Comparison of ENCODE assay signal across 28 mouse cellular contexts in the genomic region with DNA sequence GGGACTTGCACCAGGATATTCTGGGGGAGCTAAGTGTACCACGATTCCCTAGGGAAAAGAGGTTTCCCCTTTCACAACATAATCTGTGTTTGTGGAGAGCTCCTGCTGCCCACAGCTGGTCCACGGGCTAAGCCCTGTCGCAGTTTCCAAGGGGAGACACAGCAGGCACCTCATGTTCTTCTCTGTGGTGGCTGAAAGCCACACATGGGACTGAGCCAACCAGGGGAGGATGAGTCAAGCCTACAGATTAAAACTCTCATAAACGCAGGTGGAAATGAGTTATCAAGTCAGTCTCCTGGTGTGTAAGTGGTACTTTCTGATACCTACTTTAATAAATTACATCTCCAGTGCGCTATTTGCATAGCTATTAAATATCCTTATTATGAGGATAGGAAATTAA. TPM values are rescaled to one million over a fixed set of nuclear protein-coding genes. Genes with fewer than 3 reads are reported as not detected.
DNase-seq lines count a peak whose midpoint lies in the region; ATAC-seq and TF ChIP-seq lines count a peak whose summit lies in the region.
"Had no signal": no experiment of that assay in that cellular context is flagged by ENCODE, and none has a peak within 500 bp of the region (broad histone marks: within the 10 kb centered on the region; RNA-seq: fewer than 3 reads in every experiment).

No protein-coding gene starts in this region.

- DNase-seq in forebrain, embryonic 14.5 days (ENCODE audit: low spot score): peak; percentile 13
- DNase-seq in forebrain, embryonic 11.5 days (ENCODE audit: low spot score): no peak
- peak; percentile 35 to 43 for DNase-seq in heart, adult 2 months
- DNase-seq in 3T3-L1 (ENCODE audit: low read depth, low spot score): peak; percentile 43
- peak; percentile 27 to 51 for DNase-seq in heart, adult 9 months (ENCODE audit: low spot score in 2 of 2)
- DNase-seq in frontal cortex, postnatal 36 days (ENCODE audit: low spot score in 2 of 2): no peak
- DNase-seq in adrenal gland, postnatal 10 days: no peak
- DNase-seq: adrenal gland, postnatal 36 days; cerebellum, adult 18-20 months; kidney, adult 11 months; right cerebral cortex, postnatal 25 days had no signal

- no peaks in the 10 kb centered on the region for H3K9me3 ChIP-seq in forebrain, embryonic 14.5 days (replicated peaks; ENCODE audit: control insufficient read depth, low read length)
- no peaks in the 10 kb centered on the region for H3K9me3 ChIP-seq in forebrain, embryonic 11.5 days (ENCODE audit: control insufficient read depth, low read length)
- H3K9me3 ChIP-seq in heart, embryonic 11.5 days (replicated peaks; ENCODE audit: control insufficient read depth, low read length): no peaks in the 10 kb centered on the region
- H3K9me3 ChIP-seq: hindbrain, embryonic 15.5 days; liver, embryonic 15.5 days; midbrain, embryonic 13.5 days had no signal

- no peak overlapping the region for H3K4me2 ChIP-seq in forebrain, embryonic 14.5 days (ENCODE audit: low read length)
- no peak overlapping the region for H3K4me2 ChIP-seq in forebrain, embryonic 11.5 days (ENCODE audit: low read depth, low read length, severe bottlenecking)
- H3K4me2 ChIP-seq in heart, embryonic 11.5 days: no peak overlapping the region
- H3K4me2 ChIP-seq: hindbrain, embryonic 15.5 days; liver, embryonic 15.5 days; midbrain, embryonic 13.5 days had no signal

- H3K79me2 ChIP-seq in heart, adult 2 months (replicated peaks; ENCODE audit: control insufficient read depth, insufficient read depth, low read length): no peaks in the 10 kb centered on the region

- intact Hi-C loops in heart, adult 2 months (cut with DNase I): no loop called here

- H3K36me3 ChIP-seq in forebrain, embryonic 14.5 days (ENCODE audit: control insufficient read depth, insufficient read depth, low read length): no peaks in the 10 kb centered on the region
- no peaks in the 10 kb centered on the region for H3K36me3 ChIP-seq in forebrain, embryonic 11.5 days (ENCODE audit: control insufficient read depth, insufficient read depth, low read length)
- no peaks in the 10 kb centered on the region for H3K36me3 ChIP-seq in heart, adult 2 months (ENCODE audit: control insufficient read depth, insufficient read depth, low read length)
- H3K36me3 ChIP-seq in heart, embryonic 11.5 days (ENCODE audit: control insufficient read depth, insufficient read depth, low read length): no peaks in the 10 kb centered on the region
- H3K36me3 ChIP-seq: hindbrain, embryonic 15.5 days; liver, embryonic 15.5 days; midbrain, embryonic 13.5 days had no signal

- ATAC-seq in forebrain, embryonic 14.5 days: no peak
- ATAC-seq in forebrain, embryonic 11.5 days (replicated peaks; ENCODE audit: low FRiP score): no peak
- ATAC-seq in heart, embryonic 11.5 days (replicated peaks; ENCODE audit: insufficient number of reproducible peaks, low FRiP score, low TSS enrichment): no peak
- ATAC-seq: forebrain, embryonic 16.5 days; midbrain, embryonic 13.5 days had no signal

- TF ChIP-seq CTCF in heart, adult 2 months (IDR thresholded peaks at IDR 0.05): no peak

- no peaks in the 10 kb centered on the region for H3K27me3 ChIP-seq in forebrain, embryonic 14.5 days (replicated peaks; ENCODE audit: control insufficient read depth, insufficient read depth, low read length)
- no peaks in the 10 kb centered on the region for H3K27me3 ChIP-seq in forebrain, embryonic 11.5 days (ENCODE audit: control insufficient read depth, insufficient read depth, low read length)
- no peaks in the 10 kb centered on the region for H3K27me3 ChIP-seq in heart, adult 2 months (ENCODE audit: control insufficient read depth, insufficient read depth, low read length)
- no peaks in the 10 kb centered on the region for H3K27me3 ChIP-seq in heart, embryonic 11.5 days (ENCODE audit: control insufficient read depth, insufficient read depth, low read length)
- H3K27me3 ChIP-seq: CH12.LX; hindbrain, embryonic 15.5 days; liver, embryonic 15.5 days; midbrain, embryonic 13.5 days had no signal

- no peak for TF ChIP-seq POLR2A in heart, adult 2 months (IDR thresholded peaks at IDR 0.05; ENCODE audit: insufficient read depth, low read depth, low read length)

- WGBS in forebrain, embryonic 14.5 days: 70% methylated on average over 5 of the region's 5 CpGs
- WGBS in forebrain, embryonic 11.5 days: 75% methylated on average over 5 of the region's 5 CpGs
- WGBS in heart, adult 2 months: 41% methylated on average over 5 of the region's 5 CpGs
- 47% methylated on average over 5 of the region's 5 CpGs for WGBS in heart, embryonic 11.5 days (ENCODE audit: insufficient replicate concordance)

- no peak overlapping the region for H3K4me3 ChIP-seq in forebrain, embryonic 14.5 days (ENCODE audit: low read depth, low read length)
- no peak overlapping the region for H3K4me3 ChIP-seq in forebrain, embryonic 11.5 days (ENCODE audit: low read depth, low read length)
- no peak overlapping the region for H3K4me3 ChIP-seq in heart, adult 2 months
- H3K4me3 ChIP-seq in heart, embryonic 11.5 days (ENCODE audit: low read depth, low read length): no peak overlapping the region
- H3K4me3 ChIP-seq: erythroblast, embryonic 14.5 days; hindbrain, embryonic 15.5 days; liver, embryonic 15.5 days; midbrain, embryonic 13.5 days had no signal

- TF ChIP-seq EP300 in heart, adult 2 months (IDR thresholded peaks at IDR 0.05; ENCODE audit: insufficient read depth, low read depth, low read length): no peak

- H3K9ac ChIP-seq in forebrain, embryonic 14.5 days (ENCODE audit: low read length): no peak overlapping the region
- H3K9ac ChIP-seq in forebrain, embryonic 11.5 days (ENCODE audit: low read length): no peak overlapping the region
- no peak overlapping the region for H3K9ac ChIP-seq in heart, adult 2 months (ENCODE audit: low read depth, low read length)
- no peak overlapping the region for H3K9ac ChIP-seq in heart, embryonic 11.5 days (ENCODE audit: low read depth, low read length)
- H3K9ac ChIP-seq: hindbrain, embryonic 15.5 days; liver, embryonic 15.5 days; midbrain, embryonic 13.5 days had no signal

- no peaks in the 10 kb centered on the region for H3K4me1 ChIP-seq in forebrain, embryonic 14.5 days (ENCODE audit: control insufficient read depth, insufficient read depth, low read length)
- no peaks in the 10 kb centered on the region for H3K4me1 ChIP-seq in forebrain, embryonic 11.5 days (replicated peaks; ENCODE audit: control insufficient read depth, insufficient read depth, low read length)
- H3K4me1 ChIP-seq in heart, adult 2 months (ENCODE audit: control insufficient read depth, insufficient read depth, low read length): no peaks in the 10 kb centered on the region
- H3K4me1 ChIP-seq in heart, embryonic 11.5 days (ENCODE audit: control insufficient read depth, insufficient read depth, low read length): no peaks in the 10 kb centered on the region
- H3K4me1 ChIP-seq: hindbrain, embryonic 15.5 days; liver, embryonic 15.5 days; midbrain, embryonic 13.5 days had no signal

- H3K27ac ChIP-seq in forebrain, embryonic 14.5 days (ENCODE audit: low read depth, low read length): no peak overlapping the region
- H3K27ac ChIP-seq in forebrain, embryonic 11.5 days (ENCODE audit: low read depth, low read length): no peak overlapping the region
- no peak overlapping the region for H3K27ac ChIP-seq in heart, adult 2 months
- no peak overlapping the region for H3K27ac ChIP-seq in heart, embryonic 11.5 days (ENCODE audit: low read depth, low read length)
- H3K27ac ChIP-seq: hindbrain, embryonic 15.5 days; liver, embryonic 15.5 days; midbrain, embryonic 13.5 days had no signal

RNA-seq across cellular contexts. Expression of gene Fam124a, which starts 19.4 kb away (rescaled TPM):
- polyA plus RNA-seq in forebrain, embryonic 14.5 days (2014; fragmentation: Nextera tagmentation; extraction: Ambion mirVana): 13.8 and 18.8 TPM in 2 replicates
- polyA plus RNA-seq in forebrain, embryonic 11.5 days (2014; fragmentation: Nextera tagmentation; extraction: Ambion mirVana): 7.4 and 9.2 TPM in 2 replicates
- total RNA-seq in heart, adult 2 months (2021): 1 to 10 TPM; 3.4 TPM
- polyA plus RNA-seq in heart, adult 2 months (2012; rRNA removed): 5.6 and 7.9 TPM in 2 replicates
- polyA plus RNA-seq in heart, embryonic 11.5 days (2014; fragmentation: Nextera tagmentation; extraction: Ambion mirVana): 1.1 and 1.3 TPM in 2 replicates
- total RNA-seq in adrenal gland, postnatal 10 days (2021): 1 to 10 TPM; 3.7 to 4.1 TPM
- total RNA-seq: CH12.LX, MEL had no signal
- polyA plus RNA-seq: erythroblast, embryonic 14.5 days had no signal

RNA-seq across cellular contexts. Expression of gene Gm4131, which starts 30.6 kb away (rescaled TPM):
- polyA plus RNA-seq in forebrain, embryonic 14.5 days (2014; fragmentation: Nextera tagmentation; extraction: Ambion mirVana): not detected in 2 replicates
- polyA plus RNA-seq in forebrain, embryonic 11.5 days (2014; fragmentation: Nextera tagmentation; extraction: Ambion mirVana): not detected in 2 replicates
- not detected for total RNA-seq in heart, adult 2 months (2021)
- polyA plus RNA-seq in heart, adult 2 months (2012; rRNA removed): not detected in 2 replicates
- not detected in 2 replicates for polyA plus RNA-seq in heart, embryonic 11.5 days (2014; fragmentation: Nextera tagmentation; extraction: Ambion mirVana)
- total RNA-seq in adrenal gland, postnatal 10 days (2021): not detected
- total RNA-seq: adrenal gland, postnatal 36 days; CH12.LX; gastrocnemius, adult 8-10 months; layer of hippocampus, postnatal 14 days; left cerebral cortex, postnatal 14 days; MEL had no signal
- polyA plus RNA-seq: erythroblast, embryonic 14.5 days; heart, postnatal 0 days; limb, embryonic 14.5 days; liver, embryonic 15.5 days; lung, embryonic 16.5 days; midbrain, embryonic 13.5 days; stomach, embryonic 16.5 days; thymus, postnatal 0 days; urinary bladder, adult 2 months had no signal

Comparison
In these comparisons a context has a peak if more than half of its experiments do, and no peak if none do; other contexts are left out.
1. DNase-seq: peak in forebrain, embryonic 14.5 days (single experiment), heart, adult 2 months (2 of 2), 3T3-L1 (single experiment) and heart, adult 9 months (2 of 2); none in forebrain, embryonic 11.5 days (single experiment), frontal cortex, postnatal 36 days (0 of 2) and adrenal gland, postnatal 10 days (single experiment).